Mouse (Mus musculus) megakaryocyte, adult 5-6 weeks (primary cell): Measurements from ENCODE around the gene Zfp953. TPM values are rescaled to one million over a fixed set of nuclear protein-coding genes. Genes with fewer than 3 reads are reported as not detected.
"Not testable (repeated sequence)": the region's sequence is repeated elsewhere in the genome, so short reads cannot be mapped to it uniquely, and the experiment has no call there.

ENCODE experiments used
- ATAC-seq: 2 replicates; pipeline ENCODE4 v1.8.0; 2016; ENCODE audit warnings: mild to moderate bottlenecking, inconsistent platforms; ENCODE audit not compliant: poor library complexity, severe bottlenecking
- total RNA-seq, 2 experiments: library from RNA; stranded (forward) in 1 of 2; stranded (reverse) in 1 of 2; fragments of 153-499, 151-499 nt in 1 of 2; fragments of 221-1000, 200-1000 nt in 1 of 2; gene quantifications; 2 replicates each; pipeline versions ENCODE4 v1.2.3 to v1.2.4; 2015 to 2017

Zfp953 gene
- total RNA-seq (2015): 14.0 and 14.4 TPM in 2 replicates
- total RNA-seq (2017): 11.3 and 12.1 TPM in 2 replicates

DNA sequence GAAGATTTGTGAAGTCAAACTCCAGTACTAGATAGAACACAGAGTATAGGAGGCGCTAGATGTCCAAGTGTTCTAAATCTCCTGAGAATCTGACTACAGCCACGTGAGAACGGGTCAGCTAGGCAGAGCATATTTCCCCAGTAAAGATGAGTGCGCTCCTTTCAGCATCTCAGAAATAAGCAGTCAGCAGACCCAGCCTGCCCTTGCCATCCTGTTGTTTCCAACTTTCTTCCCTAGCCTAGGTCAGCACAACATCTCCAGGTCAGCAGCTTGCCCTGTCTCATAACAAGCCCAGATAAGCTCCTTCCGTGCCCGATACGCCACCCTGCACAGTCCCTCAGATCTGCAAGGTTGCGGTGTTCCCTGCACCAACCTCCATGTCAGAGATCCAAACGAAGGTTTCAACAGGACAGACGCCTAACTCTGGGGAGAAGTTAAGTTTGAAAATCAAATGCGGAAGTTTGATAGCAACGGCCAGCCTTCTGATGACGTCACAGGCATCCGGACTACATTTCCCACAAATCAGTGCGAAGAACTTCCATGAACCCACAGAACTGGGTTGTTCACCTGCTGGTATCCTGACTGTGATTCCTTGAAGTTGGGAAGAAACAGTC is at the start of gene Zfp953, which contains the start of gene Gm28044:
Gene Zfp953, minus strand, starts transcription at position 475 of the 614 bp plus-strand sequence.
Gene Gm28044, minus strand, starts transcription at position 406 of the 614 bp plus-strand sequence.
- ATAC-seq: peak; percentile 94

DNA sequence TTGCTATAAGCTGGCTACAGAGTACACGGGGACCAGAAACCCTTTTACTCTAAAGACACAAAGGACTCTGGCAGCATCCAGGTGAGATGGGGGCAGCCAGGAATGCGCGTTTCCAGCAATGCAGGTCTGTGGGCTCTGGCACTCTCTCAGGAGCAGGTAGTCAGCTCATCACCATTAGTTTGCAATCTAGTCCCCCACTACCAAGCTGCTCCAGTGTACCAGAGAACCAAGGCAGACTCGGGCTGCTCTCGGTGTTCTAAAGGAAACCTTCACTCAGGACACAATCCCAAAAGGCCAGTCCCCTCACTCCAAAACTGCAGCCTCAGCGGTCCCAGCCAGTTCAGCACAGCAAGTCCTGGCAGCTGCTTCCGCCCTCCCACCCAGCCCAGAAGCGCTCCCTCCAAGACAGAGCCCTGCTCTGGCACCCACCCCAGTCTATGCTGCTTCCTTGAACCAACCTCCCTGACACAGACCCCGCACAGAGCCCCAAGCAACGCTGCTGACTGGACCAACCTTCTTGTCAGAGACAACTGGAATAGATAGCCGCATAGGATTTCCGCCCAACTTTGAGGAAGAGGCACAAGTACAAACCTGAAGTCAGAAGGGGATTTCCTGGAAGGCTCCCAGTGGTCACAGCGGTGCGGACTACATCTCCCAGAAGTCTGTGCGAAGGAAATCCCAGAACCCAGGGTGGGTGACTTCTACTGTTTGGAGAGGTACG is 38.9 kb upstream of the Zfp953 start, which contains the start of gene Zfp429:
Gene Zfp429, minus strand, starts transcription at position 637 of the 721 bp plus-strand sequence.
- ATAC-seq: peak; percentile 94

DNA sequence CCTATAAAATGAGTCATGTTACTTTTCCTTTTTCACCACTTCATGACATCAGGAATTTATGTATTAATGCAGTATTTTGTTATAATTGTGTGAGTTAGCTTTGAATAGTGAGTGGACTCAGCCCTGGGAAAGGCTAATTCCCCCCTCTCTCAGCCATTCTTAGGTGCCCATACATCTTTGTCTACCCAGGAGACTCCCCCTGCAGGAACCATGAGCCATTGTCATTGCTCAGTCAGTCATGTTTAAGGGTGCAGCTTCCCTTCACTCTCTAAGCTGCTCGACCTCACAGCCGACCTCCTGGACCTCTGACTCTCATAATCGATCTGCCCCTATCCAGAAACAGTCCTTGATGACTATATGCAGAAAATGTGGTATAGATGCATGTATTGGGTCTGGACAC is 15.8 kb upstream of the Zfp953 start:
- ATAC-seq: not testable (repeated sequence)

DNA sequence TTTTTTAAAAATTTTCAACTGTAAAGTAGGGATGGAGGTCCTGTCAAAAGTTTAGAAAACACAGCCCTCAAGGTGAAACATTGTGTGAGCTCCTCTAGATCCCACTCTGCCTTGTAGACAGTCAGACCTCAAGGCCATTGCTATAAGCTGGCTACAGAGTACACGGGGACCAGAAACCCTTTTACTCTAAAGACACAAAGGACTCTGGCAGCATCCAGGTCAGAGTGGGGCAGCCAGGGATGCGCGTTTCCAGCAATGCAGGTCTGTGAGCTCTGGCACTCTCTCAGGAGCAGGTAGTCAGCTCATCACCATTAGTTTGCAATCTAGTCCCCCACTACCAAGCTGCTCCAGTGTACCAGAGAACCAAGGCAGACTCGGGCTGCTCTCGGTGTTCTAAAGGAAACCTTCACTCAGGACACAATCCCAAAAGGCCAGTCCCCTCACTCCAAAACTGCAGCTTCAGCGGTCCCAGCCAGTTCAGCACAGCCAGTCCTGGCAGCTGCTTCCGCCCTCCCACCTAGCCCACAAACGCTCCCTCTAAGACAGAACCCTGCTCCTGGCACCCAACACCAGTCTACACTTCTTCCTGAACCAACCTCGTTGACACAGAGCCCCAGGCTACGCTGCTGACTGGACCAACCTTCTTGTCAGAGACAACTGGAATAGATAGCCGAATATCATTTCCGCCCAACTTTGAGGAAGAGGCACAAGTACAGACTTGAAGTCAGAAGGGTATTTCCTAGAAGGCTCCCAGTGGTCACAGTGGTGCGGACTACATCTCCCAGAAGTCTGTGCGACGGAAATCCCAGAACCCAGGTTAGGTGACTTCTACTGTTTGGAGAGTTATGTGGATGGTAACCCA is 14.9 kb upstream of the Zfp953 start, which contains the start of the genes Gm28041 and Zfp456:
Gene Gm28041, minus strand, starts transcription at position 684 of the 862 bp plus-strand sequence.
Gene Zfp456, minus strand, starts transcription at position 761 of the 862 bp plus-strand sequence.
- peak; percentile 96 for ATAC-seq

DNA sequence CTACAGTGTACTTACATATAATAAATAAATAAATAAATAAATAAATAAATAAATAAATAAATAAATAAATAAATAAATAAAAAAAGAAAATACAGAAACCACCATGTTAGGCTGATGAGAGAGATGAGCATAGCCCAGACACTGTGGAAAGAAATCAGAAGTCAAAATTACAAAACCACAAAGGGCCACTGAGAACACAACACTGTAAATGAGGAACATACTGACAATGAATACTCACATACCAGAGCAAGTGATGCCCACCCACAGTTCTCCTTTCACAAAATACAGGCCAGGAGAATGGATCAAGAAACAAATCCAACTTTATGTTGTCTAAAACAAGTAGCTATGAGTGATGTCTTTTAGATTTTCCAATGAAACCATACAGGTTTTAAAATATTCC is 8.6 kb downstream of the Zfp953 start:
- peak; percentile 78 for ATAC-seq

DNA sequence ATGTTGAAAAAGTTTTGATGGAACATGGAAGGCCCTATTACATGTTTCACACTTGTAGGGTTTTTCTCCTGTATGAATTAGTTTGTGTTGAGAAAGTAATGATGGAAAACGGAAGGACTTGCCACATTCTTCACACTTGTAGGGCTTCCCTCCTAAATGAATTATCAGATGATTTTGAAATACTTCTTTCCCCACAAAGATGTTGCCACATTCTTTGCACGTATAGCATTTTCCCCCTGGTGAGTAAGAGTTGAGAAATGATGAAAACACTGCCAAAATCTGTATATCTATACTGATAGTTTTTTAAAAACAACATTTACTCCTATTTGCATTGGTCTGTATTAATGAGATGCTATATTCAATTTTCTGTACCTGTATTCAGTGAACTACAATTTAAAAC is 17.0 kb downstream of the Zfp953 start:
- peak; percentile 85 for ATAC-seq

DNA sequence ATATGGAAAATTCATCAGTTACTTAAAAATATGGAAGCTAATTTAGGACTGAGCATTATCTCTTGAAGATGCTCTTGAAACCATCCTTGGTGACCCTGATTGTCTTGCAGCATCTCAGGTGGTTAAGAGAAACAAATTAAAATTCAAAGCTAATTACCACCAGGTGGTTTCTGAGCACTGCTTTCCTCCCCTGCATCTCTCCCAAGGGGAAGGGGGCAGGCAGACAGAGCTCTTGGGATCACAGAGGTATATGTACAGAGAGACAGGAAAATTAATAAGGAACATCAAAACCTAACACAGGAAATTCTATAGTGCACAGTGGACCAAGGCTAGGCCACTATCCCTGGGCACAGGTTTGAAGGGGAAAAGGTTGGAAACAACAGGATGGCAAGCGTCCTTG is 27.5 kb downstream of the Zfp953 start:
- no peak; the same call in 1 of the 2 replicates for ATAC-seq

DNA sequence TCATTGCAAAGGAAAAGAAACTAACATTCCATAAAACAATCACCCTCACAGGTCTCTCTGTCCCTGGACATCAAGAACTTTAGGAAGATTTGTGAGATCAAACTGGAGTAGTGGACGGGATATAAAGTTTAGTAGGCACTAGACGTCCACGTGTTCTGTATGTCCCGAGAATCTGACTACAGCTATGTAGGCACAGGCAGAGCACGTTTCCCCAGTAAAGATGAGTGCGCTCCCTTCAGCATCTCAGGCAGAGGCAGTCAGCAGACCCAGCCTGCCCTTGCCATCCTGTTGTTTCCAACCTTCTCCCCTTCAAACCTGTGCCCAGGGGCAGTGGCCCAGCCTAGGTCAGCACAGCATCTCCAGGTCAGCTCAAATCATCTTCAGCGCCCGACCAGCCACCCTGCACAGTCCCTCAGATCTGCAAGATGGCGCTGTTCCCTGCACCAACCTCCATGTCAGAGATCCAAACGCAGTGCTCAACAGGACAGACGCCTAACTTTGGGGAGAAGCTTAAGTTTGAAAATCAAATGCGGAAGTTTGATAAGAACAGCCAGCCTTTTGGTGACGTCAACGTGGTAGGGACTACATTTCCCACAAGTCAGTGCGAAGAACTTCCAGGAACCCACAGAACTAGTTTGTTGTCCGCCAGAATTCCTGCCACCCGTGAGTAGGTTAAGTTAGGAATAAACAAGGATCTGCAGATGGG is 28.2 kb downstream of the Zfp953 start, which contains the start of gene Zfp595:
Gene Zfp595, minus strand, starts transcription at position 552 of the 706 bp plus-strand sequence.
- peak; percentile 92 for ATAC-seq

DNA sequence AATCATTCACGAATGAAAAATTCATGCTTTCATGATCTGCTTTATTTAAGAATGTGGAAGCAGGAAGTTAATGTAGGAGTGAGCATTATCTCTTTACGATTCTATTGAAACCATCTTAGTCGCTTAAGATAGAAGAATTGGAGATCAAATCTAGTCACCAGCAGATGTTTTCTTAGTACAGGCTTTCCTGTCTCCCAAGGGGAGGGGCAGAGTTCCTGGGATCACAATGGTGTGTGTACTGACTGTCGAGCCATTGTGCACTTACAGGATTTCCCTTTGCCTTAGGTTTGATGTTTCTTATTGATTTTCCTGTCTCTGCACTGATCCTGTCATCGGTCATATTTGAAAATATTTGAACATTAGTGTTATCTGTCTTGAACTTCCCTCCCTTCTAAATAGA is 53.7 kb downstream of the Zfp953 start:
- peak; percentile 15 for ATAC-seq

DNA sequence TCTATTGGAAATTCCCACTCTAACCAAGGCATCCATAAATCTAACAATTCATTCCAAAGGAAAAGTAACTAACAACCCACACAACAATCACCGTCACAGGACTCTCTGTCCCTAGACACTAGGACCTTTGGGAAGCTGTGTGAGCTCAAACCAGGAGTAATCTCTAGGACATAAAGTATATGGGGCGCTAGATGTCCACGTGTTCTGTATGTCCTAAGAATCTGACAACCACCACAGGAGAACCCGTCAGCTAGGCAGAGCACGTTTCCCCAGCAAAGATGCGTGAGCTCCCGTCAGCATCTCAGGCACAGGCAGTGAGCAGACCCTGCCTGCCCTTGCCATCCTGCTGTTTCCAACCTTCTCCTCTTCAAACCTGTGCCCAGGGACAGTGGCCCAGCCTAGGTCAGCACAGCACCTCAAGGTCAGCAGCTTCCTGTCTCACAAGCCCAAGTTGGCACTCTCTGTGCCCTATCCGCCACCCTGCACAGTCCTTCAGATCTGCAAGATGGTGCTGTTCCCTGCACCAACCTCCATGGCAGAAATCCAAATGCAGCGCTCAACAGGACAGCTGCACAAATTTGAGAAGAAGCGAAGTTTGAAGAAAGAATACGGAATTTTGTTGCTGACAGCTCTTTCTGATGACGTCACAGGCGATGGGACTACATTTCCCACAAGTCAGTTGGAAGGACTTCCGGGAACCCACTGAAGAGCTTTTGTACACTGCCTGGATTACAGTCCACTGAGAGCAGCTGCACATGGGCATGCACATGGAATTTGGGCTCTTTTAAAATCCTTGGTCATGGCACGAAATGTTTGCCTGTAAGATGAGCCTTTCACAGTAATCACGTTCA is 54.4 kb downstream of the Zfp953 start, which contains the start of gene Zfp457:
Gene Zfp457, minus strand, starts transcription at position 664 of the 851 bp plus-strand sequence.
- peak; percentile 95 for ATAC-seq

Other genes with a start within 250 kb of the Zfp953 start
- gene Rslcan18, start 244.3 kb downstream of the Zfp953 start, total RNA-seq (2015): 0.78 and 0.85 TPM in 2 replicates
- 0.22 TPM in 1 of 2 replicates, not detected in the other for gene Rslcan18, start 244.3 kb downstream of the Zfp953 start, total RNA-seq (2017)
- 2.1 and 2.9 TPM in 2 replicates for gene Zfp759, start 238.9 kb downstream of the Zfp953 start, total RNA-seq (2015)
- gene Zfp759, start 238.9 kb downstream of the Zfp953 start, total RNA-seq (2017): 3.1 and 4.2 TPM in 2 replicates
- gene Rsl1, start 187.4 kb downstream of the Zfp953 start, total RNA-seq (2015): 6.5 and 7.5 TPM in 2 replicates
- gene Rsl1, start 187.4 kb downstream of the Zfp953 start, total RNA-seq (2017): 5.0 and 5.4 TPM in 2 replicates
- gene Zfp455, start 166.1 kb downstream of the Zfp953 start, total RNA-seq (2015): 2.7 and 3.6 TPM in 2 replicates
- gene Zfp455, start 166.1 kb downstream of the Zfp953 start, total RNA-seq (2017): 1.7 and 2.4 TPM in 2 replicates
- 4.7 and 5.6 TPM in 2 replicates for gene Zfp458, start 82.1 kb downstream of the Zfp953 start, total RNA-seq (2015)
- gene Zfp458, start 82.1 kb downstream of the Zfp953 start, total RNA-seq (2017): 2.9 and 4.3 TPM in 2 replicates
- 0.60 TPM in 1 of 2 replicates, not detected in the other for gene Zfp457, start 54.1 kb downstream of the Zfp953 start, total RNA-seq (2015)
- 0.65 TPM in 1 of 2 replicates, not detected in the other for gene Zfp457, start 54.1 kb downstream of the Zfp953 start, total RNA-seq (2017)
- gene Zfp595, start 28.0 kb downstream of the Zfp953 start, total RNA-seq (2015): 10.9 and 11.7 TPM in 2 replicates
- 8.4 and 8.7 TPM in 2 replicates for gene Zfp595, start 28.0 kb downstream of the Zfp953 start, total RNA-seq (2017)
- 4.0 and 7.5 TPM in 2 replicates for gene Gm28044, start 69 bp downstream of the Zfp953 start, total RNA-seq (2015)
- gene Gm28044, start 69 bp downstream of the Zfp953 start, total RNA-seq (2017): 17.5 and 18.9 TPM in 2 replicates
- gene Gm28041, start 15.1 kb upstream of the Zfp953 start, total RNA-seq (2015): 1.6 TPM in 1 of 2 replicates, not detected in the other
- gene Gm28041, start 15.1 kb upstream of the Zfp953 start, total RNA-seq (2017): 3.6 and 4.6 TPM in 2 replicates
- gene Zfp456, start 15.2 kb upstream of the Zfp953 start, total RNA-seq (2015): 4.5 and 6.4 TPM in 2 replicates
- gene Zfp456, start 15.2 kb upstream of the Zfp953 start, total RNA-seq (2017): 4.0 and 4.5 TPM in 2 replicates
- gene Zfp429, start 39.2 kb upstream of the Zfp953 start, total RNA-seq (2015): 18.0 and 18.4 TPM in 2 replicates
- gene Zfp429, start 39.2 kb upstream of the Zfp953 start, total RNA-seq (2017): 13.0 and 14.7 TPM in 2 replicates
- gene Zfp459, start 60.8 kb upstream of the Zfp953 start, total RNA-seq (2015): 0.30 and 1.5 TPM in 2 replicates
- 0.11 and 1.1 TPM in 2 replicates for gene Zfp459, start 60.8 kb upstream of the Zfp953 start, total RNA-seq (2017)
- gene Zfp874a, start 91.0 kb upstream of the Zfp953 start, total RNA-seq (2015): 4.1 and 6.9 TPM in 2 replicates
- gene Zfp874a, start 91.0 kb upstream of the Zfp953 start, total RNA-seq (2017): 8.6 and 9.2 TPM in 2 replicates
- gene Zfp874b, start 123.7 kb upstream of the Zfp953 start, total RNA-seq (2015): 8.5 and 12.3 TPM in 2 replicates
- 7.5 and 9.0 TPM in 2 replicates for gene Zfp874b, start 123.7 kb upstream of the Zfp953 start, total RNA-seq (2017)
- gene Zfp58, start 139.9 kb upstream of the Zfp953 start, total RNA-seq (2015): 6.5 and 8.7 TPM in 2 replicates
- gene Zfp58, start 139.9 kb upstream of the Zfp953 start, total RNA-seq (2017): 7.2 and 11.0 TPM in 2 replicates
- 3.0 TPM in 1 of 2 replicates, not detected in the other for gene Gm26965, start 165.5 kb upstream of the Zfp953 start, total RNA-seq (2015)
- gene Gm26965, start 165.5 kb upstream of the Zfp953 start, total RNA-seq (2017): not detected in 2 replicates
- gene Zfp87, start 165.6 kb upstream of the Zfp953 start, total RNA-seq (2015): 26.3 and 38.3 TPM in 2 replicates
- 21.2 and 23.2 TPM in 2 replicates for gene Zfp87, start 165.6 kb upstream of the Zfp953 start, total RNA-seq (2017)
- gene Zfp748, start 193.2 kb upstream of the Zfp953 start, total RNA-seq (2015): 13.2 and 17.5 TPM in 2 replicates
- 16.3 and 18.7 TPM in 2 replicates for gene Zfp748, start 193.2 kb upstream of the Zfp953 start, total RNA-seq (2017)
- 15.1 and 16.9 TPM in 2 replicates for gene Zfp729b, start 249.1 kb upstream of the Zfp953 start, total RNA-seq (2015)
- 19.1 and 21.4 TPM in 2 replicates for gene Zfp729b, start 249.1 kb upstream of the Zfp953 start, total RNA-seq (2017)